Mouse (Mus musculus) ES-E14 (cell line): ENCODE data around the gene Prr7.

Experiments
- CHD2 ChIP-seq: IDR thresholded peaks from 2 replicates; pipeline ENCODE4 v1.6.1; 2014; ENCODE audit warnings: mild to moderate bottlenecking, low read depth, low read length, inconsistent platforms
- ZC3H11A ChIP-seq: IDR thresholded peaks from 2 replicates; pipeline ENCODE4 v1.6.1; 2012; ENCODE audit warnings: low read depth, mild to moderate bottlenecking, inconsistent platforms, low read length, borderline replicate concordance
- ZNF384 ChIP-seq: IDR thresholded peaks from 2 replicates; pipeline ENCODE4 v1.6.1; 2012; ENCODE audit warnings: low read depth, low read length, inconsistent platforms

DNA sequence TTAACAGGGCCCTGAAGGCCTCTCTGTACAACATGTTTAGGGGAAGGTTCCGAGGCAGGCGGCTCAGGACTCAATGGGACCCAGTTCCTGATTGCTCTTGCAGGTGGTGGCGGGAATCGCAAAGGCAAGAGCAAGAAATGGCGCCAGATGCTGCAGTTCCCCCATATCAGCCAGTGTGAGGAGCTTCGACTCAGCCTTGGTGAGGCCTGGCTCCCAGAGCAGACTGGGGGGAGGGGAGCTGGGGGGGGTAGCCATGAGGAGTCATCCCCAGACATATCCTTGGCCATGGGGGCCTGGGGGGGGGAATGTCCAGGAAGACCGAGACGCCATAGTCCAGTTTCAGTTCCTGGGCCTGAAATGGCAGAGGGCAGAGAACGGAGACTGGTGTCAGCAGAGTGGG lies 14.9 kb upstream of the Prr7 start:
- no peak for TF ChIP-seq ZNF384
- TF ChIP-seq CHD2, result no peak
- TF ChIP-seq ZC3H11A, result no peak
